Comparison of ENCODE assay signal across 8 mouse cellular contexts in genomic region chr5:134583884-134584213, GRCm38 (mm10). TPM values are rescaled to one million over a fixed set of nuclear protein-coding genes. Genes with fewer than 3 reads are reported as not detected.
DNase-seq lines count a peak whose midpoint lies in the region; ATAC-seq lines count a peak whose summit lies in the region.

No protein-coding gene starts in this region.

- H3K27me3 ChIP-seq in heart, embryonic 10.5 days (ENCODE audit: insufficient read depth, poor library complexity, severe bottlenecking): no peaks in the 10 kb centered on the region
- no peaks in the 10 kb centered on the region for H3K27me3 ChIP-seq in midbrain, embryonic 11.5 days (ENCODE audit: control insufficient read depth, insufficient read depth, low read length)
- H3K27me3 ChIP-seq in midbrain, embryonic 15.5 days (replicated peaks): no peaks in the 10 kb centered on the region
- H3K27me3 ChIP-seq in intestine, embryonic 14.5 days (replicated peaks; ENCODE audit: control insufficient read depth, insufficient read depth, low read length): no peaks in the 10 kb centered on the region
- no peaks in the 10 kb centered on the region for H3K27me3 ChIP-seq in neural tube, embryonic 12.5 days (replicated peaks)

- H3K4me3 ChIP-seq in heart, embryonic 10.5 days: peak overlapping the region; percentile 86; the same call in 1 of the 2 replicates
- H3K4me3 ChIP-seq in midbrain, embryonic 11.5 days (ENCODE audit: low read depth, low read length): no peak overlapping the region
- H3K4me3 ChIP-seq in midbrain, embryonic 15.5 days: no peak overlapping the region
- no peak overlapping the region for H3K4me3 ChIP-seq in intestine, embryonic 14.5 days (ENCODE audit: low read depth, low read length)
- no peak overlapping the region for H3K4me3 ChIP-seq in neural tube, embryonic 12.5 days

- no peak for DNase-seq in heart, embryonic 10.5 days (ENCODE audit: low spot score)
- no peak for DNase-seq in heart, adult 9 months (ENCODE audit: low spot score in 2 of 2)
- DNase-seq in midbrain, embryonic 11.5 days (ENCODE audit: low spot score, missing footprints): no peak
- DNase-seq in intestine, embryonic 14.5 days (ENCODE audit: low spot score): no peak
- DNase-seq in embryo, embryonic 11 days: no peak
- DNase-seq in layer of hippocampus, adult 9-11 months: no peak

- H3K9me3 ChIP-seq in heart, embryonic 10.5 days: no peaks in the 10 kb centered on the region
- no peaks in the 10 kb centered on the region for H3K9me3 ChIP-seq in midbrain, embryonic 11.5 days (ENCODE audit: control insufficient read depth, low read length)
- H3K9me3 ChIP-seq in midbrain, embryonic 15.5 days: no peaks in the 10 kb centered on the region
- H3K9me3 ChIP-seq in intestine, embryonic 14.5 days (ENCODE audit: control insufficient read depth, low read length): no peaks in the 10 kb centered on the region
- H3K9me3 ChIP-seq in neural tube, embryonic 12.5 days: no peaks in the 10 kb centered on the region

- no peak for ATAC-seq in midbrain, embryonic 11.5 days (ENCODE audit: low FRiP score)
- ATAC-seq in midbrain, embryonic 15.5 days (replicated peaks): no peak
- ATAC-seq in intestine, embryonic 14.5 days (replicated peaks; ENCODE audit: low FRiP score, low TSS enrichment, low read depth): no peak
- no peak for ATAC-seq in neural tube, embryonic 12.5 days (ENCODE audit: low FRiP score, low read depth)

- no peak overlapping the region for H3K27ac ChIP-seq in heart, embryonic 10.5 days
- H3K27ac ChIP-seq in midbrain, embryonic 11.5 days (ENCODE audit: low read depth, low read length): no peak overlapping the region
- H3K27ac ChIP-seq in midbrain, embryonic 15.5 days: no peak overlapping the region
- H3K27ac ChIP-seq in intestine, embryonic 14.5 days (ENCODE audit: low read depth): no peak overlapping the region
- no peak overlapping the region for H3K27ac ChIP-seq in neural tube, embryonic 12.5 days

- WGBS in heart, embryonic 10.5 days: 73% methylated on average over 3 of the region's 3 CpGs
- WGBS in midbrain, embryonic 11.5 days: 86% methylated on average over 3 of the region's 3 CpGs
- WGBS in midbrain, embryonic 15.5 days: 80% methylated on average over 3 of the region's 3 CpGs
- WGBS in intestine, embryonic 14.5 days: 77% methylated on average over 3 of the region's 3 CpGs
- WGBS in neural tube, embryonic 12.5 days: 84% methylated on average over 3 of the region's 3 CpGs

- H3K9ac ChIP-seq in midbrain, embryonic 11.5 days (ENCODE audit: low read length): no peak overlapping the region; the same call in 1 of the 2 replicates
- H3K9ac ChIP-seq in midbrain, embryonic 15.5 days: no peak overlapping the region
- 0 out of 2 replicates have a peak overlapping the region, but pooled peaks have one; percentile 70 for H3K9ac ChIP-seq in intestine, embryonic 14.5 days (ENCODE audit: low read length)
- H3K9ac ChIP-seq in neural tube, embryonic 12.5 days: no peak overlapping the region

- H3K4me1 ChIP-seq in heart, embryonic 10.5 days: peaks cover 12% of the 10 kb centered on the region
- H3K4me1 ChIP-seq in midbrain, embryonic 11.5 days (ENCODE audit: control insufficient read depth, insufficient read depth, low read length): peaks cover 8% of the 10 kb centered on the region
- H3K4me1 ChIP-seq in midbrain, embryonic 15.5 days: peaks cover 8% of the 10 kb centered on the region
- peaks cover 11% of the 10 kb centered on the region for H3K4me1 ChIP-seq in intestine, embryonic 14.5 days (replicated peaks; ENCODE audit: control insufficient read depth, insufficient read depth, low read length)
- peaks cover 9% of the 10 kb centered on the region for H3K4me1 ChIP-seq in neural tube, embryonic 12.5 days

- H3K4me2 ChIP-seq in midbrain, embryonic 11.5 days: peak overlapping the region; percentile 85; the same call in 1 of the 2 replicates
- no peak overlapping the region for H3K4me2 ChIP-seq in midbrain, embryonic 15.5 days
- H3K4me2 ChIP-seq in intestine, embryonic 14.5 days (ENCODE audit: low read length): peak overlapping the region; percentile 96
- peak overlapping the region; percentile 82 for H3K4me2 ChIP-seq in neural tube, embryonic 12.5 days (replicated peaks)

- peaks cover 23% of the 10 kb centered on the region for H3K36me3 ChIP-seq in heart, embryonic 10.5 days
- no peaks in the 10 kb centered on the region for H3K36me3 ChIP-seq in midbrain, embryonic 11.5 days (ENCODE audit: control insufficient read depth, insufficient read depth, low read length)
- H3K36me3 ChIP-seq in midbrain, embryonic 15.5 days (replicated peaks): no peaks in the 10 kb centered on the region
- H3K36me3 ChIP-seq in intestine, embryonic 14.5 days (ENCODE audit: control insufficient read depth, insufficient read depth, low read length): peaks cover 13% of the 10 kb centered on the region
- peaks cover 19% of the 10 kb centered on the region; the same call in 1 of the 2 replicates for H3K36me3 ChIP-seq in neural tube, embryonic 12.5 days

RNA-seq across cellular contexts. Expression of gene Rfc2, which starts 2.7 kb away (rescaled TPM):
- 271 and 300 TPM in 2 replicates for polyA plus RNA-seq in heart, embryonic 10.5 days (2016; fragmentation: Nextera tagmentation; extraction: Ambion mirVana)
- polyA plus RNA-seq in midbrain, embryonic 11.5 days (2014; fragmentation: Nextera tagmentation; extraction: Ambion mirVana): 321 and 338 TPM in 2 replicates
- 191 and 194 TPM in 2 replicates for polyA plus RNA-seq in midbrain, embryonic 15.5 days (2015; fragmentation: Nextera tagmentation; extraction: Ambion mirVana)
- polyA plus RNA-seq in intestine, embryonic 14.5 days (2014; fragmentation: Nextera tagmentation; extraction: Ambion mirVana): 298 and 318 TPM in 2 replicates
- 228 and 231 TPM in 2 replicates for polyA plus RNA-seq in neural tube, embryonic 12.5 days (2016; fragmentation: Nextera tagmentation; extraction: Ambion mirVana)

RNA-seq across cellular contexts. Expression of gene Syna, which starts 23.9 kb away (rescaled TPM):
- polyA plus RNA-seq in heart, embryonic 10.5 days (2016; fragmentation: Nextera tagmentation; extraction: Ambion mirVana): not detected in 2 replicates
- 0.30 TPM in 1 of 2 replicates, not detected in the other for polyA plus RNA-seq in midbrain, embryonic 11.5 days (2014; fragmentation: Nextera tagmentation; extraction: Ambion mirVana)
- 0.64 and 0.98 TPM in 2 replicates for polyA plus RNA-seq in midbrain, embryonic 15.5 days (2015; fragmentation: Nextera tagmentation; extraction: Ambion mirVana)
- 0.08 TPM in 1 of 2 replicates, not detected in the other for polyA plus RNA-seq in intestine, embryonic 14.5 days (2014; fragmentation: Nextera tagmentation; extraction: Ambion mirVana)
- polyA plus RNA-seq in neural tube, embryonic 12.5 days (2016; fragmentation: Nextera tagmentation; extraction: Ambion mirVana): 0.15 and 0.22 TPM in 2 replicates

RNA-seq across cellular contexts. Expression of gene Lat2, which starts 31.0 kb away (rescaled TPM):
- polyA plus RNA-seq in heart, embryonic 10.5 days (2016; fragmentation: Nextera tagmentation; extraction: Ambion mirVana): 2.9 and 4.1 TPM in 2 replicates
- polyA plus RNA-seq in midbrain, embryonic 11.5 days (2014; fragmentation: Nextera tagmentation; extraction: Ambion mirVana): 1.5 and 1.6 TPM in 2 replicates
- 3.0 and 3.5 TPM in 2 replicates for polyA plus RNA-seq in midbrain, embryonic 15.5 days (2015; fragmentation: Nextera tagmentation; extraction: Ambion mirVana)
- polyA plus RNA-seq in intestine, embryonic 14.5 days (2014; fragmentation: Nextera tagmentation; extraction: Ambion mirVana): 1.9 and 2.3 TPM in 2 replicates
- 6.0 and 6.4 TPM in 2 replicates for polyA plus RNA-seq in neural tube, embryonic 12.5 days (2016; fragmentation: Nextera tagmentation; extraction: Ambion mirVana)

RNA-seq across cellular contexts. Expression of gene Clip2, which starts 31.6 kb away (rescaled TPM):
- 2.1 TPM in 2 replicates for polyA plus RNA-seq in heart, embryonic 10.5 days (2016; fragmentation: Nextera tagmentation; extraction: Ambion mirVana)
- polyA plus RNA-seq in midbrain, embryonic 11.5 days (2014; fragmentation: Nextera tagmentation; extraction: Ambion mirVana): 5.6 and 5.8 TPM in 2 replicates
- polyA plus RNA-seq in midbrain, embryonic 15.5 days (2015; fragmentation: Nextera tagmentation; extraction: Ambion mirVana): 16.1 and 16.9 TPM in 2 replicates
- polyA plus RNA-seq in intestine, embryonic 14.5 days (2014; fragmentation: Nextera tagmentation; extraction: Ambion mirVana): 4.7 and 4.8 TPM in 2 replicates
- polyA plus RNA-seq in neural tube, embryonic 12.5 days (2016; fragmentation: Nextera tagmentation; extraction: Ambion mirVana): 11.2 and 12.0 TPM in 2 replicates

RNA-seq across cellular contexts. Expression of gene Eif4h, which starts 55.4 kb away (rescaled TPM):
- polyA plus RNA-seq in heart, embryonic 10.5 days (2016; fragmentation: Nextera tagmentation; extraction: Ambion mirVana): 435 and 453 TPM in 2 replicates
- polyA plus RNA-seq in midbrain, embryonic 11.5 days (2014; fragmentation: Nextera tagmentation; extraction: Ambion mirVana): 421 and 442 TPM in 2 replicates
- 343 and 356 TPM in 2 replicates for polyA plus RNA-seq in midbrain, embryonic 15.5 days (2015; fragmentation: Nextera tagmentation; extraction: Ambion mirVana)
- polyA plus RNA-seq in intestine, embryonic 14.5 days (2014; fragmentation: Nextera tagmentation; extraction: Ambion mirVana): 437 and 474 TPM in 2 replicates
- 421 and 426 TPM in 2 replicates for polyA plus RNA-seq in neural tube, embryonic 12.5 days (2016; fragmentation: Nextera tagmentation; extraction: Ambion mirVana)
